Mouse (Mus musculus) frontal cortex, postnatal 14 days (tissue): ENCODE results near the gene Ptprr.
A peak's percentile ranks its signal among the peaks of the same experiment; 100 is the strongest.

Source experiments
- DNase-seq, 2 experiments: peaks; one replicate each; pipeline ENCODE4 v3.0.0; 2022; ENCODE audit warnings: low spot score in 2 of 2

Ptprr gene

GRCm38 (mm10) chr10:116115881-116116677, 98.1 kb downstream of the Ptprr start:
- DNase-seq = no peak

- no peak for DNase-seq
Observed at GRCm38 (mm10) chr10:116117060-116117459, 99.0 kb downstream of the Ptprr start.

GRCm38 (mm10) chr10:116121463-116121862, 103.5 kb downstream of the Ptprr start:
- DNase-seq = no peak

GRCm38 (mm10) chr10:116123808-116124207, 105.8 kb downstream of the Ptprr start:
- no peak for DNase-seq

- DNase-seq = no peak
Observed at GRCm38 (mm10) chr10:116125364-116125763, 107.4 kb downstream of the Ptprr start.

- DNase-seq = no peak
Observed at GRCm38 (mm10) chr10:116130401-116130800, 112.4 kb downstream of the Ptprr start.

GRCm38 (mm10) chr10:116131223-116131622, 113.2 kb downstream of the Ptprr start:
- no peak for DNase-seq

GRCm38 (mm10) chr10:116132233-116132632, 114.2 kb downstream of the Ptprr start:
- no peak for DNase-seq

- DNase-seq = no peak
Observed at GRCm38 (mm10) chr10:116135187-116135586, 117.2 kb downstream of the Ptprr start.

- no peak for DNase-seq
Observed at GRCm38 (mm10) chr10:116140226-116140625, 122.2 kb downstream of the Ptprr start.

- DNase-seq = no peak
Observed at GRCm38 (mm10) chr10:116143684-116144083, 125.7 kb downstream of the Ptprr start.

GRCm38 (mm10) chr10:116146091-116146490, 128.1 kb downstream of the Ptprr start:
- DNase-seq = no peak

- no peak for DNase-seq
Observed at GRCm38 (mm10) chr10:116154707-116155106, 136.7 kb downstream of the Ptprr start.

- no peak for DNase-seq
Observed at GRCm38 (mm10) chr10:116156699-116157098, 138.7 kb downstream of the Ptprr start.

GRCm38 (mm10) chr10:116162338-116162737, 144.3 kb downstream of the Ptprr start:
- no peak for DNase-seq

- no peak for DNase-seq
Observed at GRCm38 (mm10) chr10:116175324-116175883, 157.4 kb downstream of the Ptprr start.

GRCm38 (mm10) chr10:116177390-116178179, 159.6 kb downstream of the Ptprr start:
- no peak for DNase-seq

GRCm38 (mm10) chr10:116181235-116181634, 163.2 kb downstream of the Ptprr start:
- no peak for DNase-seq

GRCm38 (mm10) chr10:116182221-116182620, 164.2 kb downstream of the Ptprr start:
- DNase-seq = peak; percentile 29

- no peak for DNase-seq
Observed at GRCm38 (mm10) chr10:116183258-116183657, 165.2 kb downstream of the Ptprr start.

- no peak for DNase-seq
Observed at GRCm38 (mm10) chr10:116191724-116192123, 173.7 kb downstream of the Ptprr start.

- no peak for DNase-seq
Observed at GRCm38 (mm10) chr10:116192293-116192692, 174.3 kb downstream of the Ptprr start.

- DNase-seq = no peak
Observed at GRCm38 (mm10) chr10:116194409-116194808, 176.4 kb downstream of the Ptprr start.
